Mouse (Mus musculus) heart, adult 2 months (tissue): Measurements from ENCODE around the gene Uhrf1.

Experiments used
- CTCF ChIP-seq: fragments of 200-600 bp; IDR thresholded peaks from 2 replicates; pipeline ENCODE4 v1.8.1; 2022; ENCODE audit warnings: antibody characterized with exemption, mild to moderate bottlenecking, moderate library complexity
- EP300 ChIP-seq: fragments of 200-500 bp; IDR thresholded peaks from 2 replicates; pipeline ENCODE4 v1.6.1; 2011; ENCODE audit warnings: low read depth, low read length, control low read depth; ENCODE audit not compliant: insufficient read depth
- POLR2A ChIP-seq: fragments of 200-500 bp; IDR thresholded peaks from 2 replicates; pipeline ENCODE4 v1.6.1; 2011; ENCODE audit warnings: mild to moderate bottlenecking, low read depth, low read length, control low read depth; ENCODE audit not compliant: insufficient read depth

- TF ChIP-seq CTCF (peak; percentile 91), POLR2A (no peak), EP300 (peak; percentile 87; the same call in 1 of the 2 replicates)
These were observed 47.6 kb downstream of the Uhrf1 start for GRCm38 (mm10) chr17:56350694-56351093.
